Mouse (Mus musculus): ENCODE data around the gene Lpcat3.

The Lpcat3 gene

DNA sequence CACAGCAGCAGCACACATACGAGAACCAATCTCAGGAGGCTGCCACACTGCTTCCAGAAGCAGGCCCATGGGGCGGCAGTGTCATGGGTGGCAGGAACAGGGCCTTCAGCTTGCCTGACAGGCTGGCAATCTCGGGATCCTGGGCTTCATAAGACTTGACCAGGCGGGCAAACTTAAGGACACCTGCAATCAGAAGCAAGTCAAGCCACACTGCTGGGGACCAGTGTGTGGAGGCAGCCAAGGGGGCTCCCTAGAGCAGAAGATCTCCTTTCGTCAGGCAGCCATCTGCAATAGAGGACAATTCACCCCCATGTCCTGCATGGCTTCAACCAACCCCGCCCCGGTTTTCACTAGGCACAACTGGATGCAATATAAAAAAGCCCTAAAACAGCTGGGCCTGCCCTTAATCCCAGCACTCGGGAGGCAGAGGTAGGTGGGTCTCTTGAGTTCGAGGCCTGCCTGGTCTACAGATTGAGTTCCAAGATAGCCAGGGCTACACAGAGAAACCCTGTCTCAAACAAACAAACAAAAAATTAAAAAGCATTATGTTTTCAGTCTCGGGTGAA, 76.5 kb downstream of the Lpcat3 start:
- no peak for DNase-seq (ENCODE audit: low spot score)

DNA sequence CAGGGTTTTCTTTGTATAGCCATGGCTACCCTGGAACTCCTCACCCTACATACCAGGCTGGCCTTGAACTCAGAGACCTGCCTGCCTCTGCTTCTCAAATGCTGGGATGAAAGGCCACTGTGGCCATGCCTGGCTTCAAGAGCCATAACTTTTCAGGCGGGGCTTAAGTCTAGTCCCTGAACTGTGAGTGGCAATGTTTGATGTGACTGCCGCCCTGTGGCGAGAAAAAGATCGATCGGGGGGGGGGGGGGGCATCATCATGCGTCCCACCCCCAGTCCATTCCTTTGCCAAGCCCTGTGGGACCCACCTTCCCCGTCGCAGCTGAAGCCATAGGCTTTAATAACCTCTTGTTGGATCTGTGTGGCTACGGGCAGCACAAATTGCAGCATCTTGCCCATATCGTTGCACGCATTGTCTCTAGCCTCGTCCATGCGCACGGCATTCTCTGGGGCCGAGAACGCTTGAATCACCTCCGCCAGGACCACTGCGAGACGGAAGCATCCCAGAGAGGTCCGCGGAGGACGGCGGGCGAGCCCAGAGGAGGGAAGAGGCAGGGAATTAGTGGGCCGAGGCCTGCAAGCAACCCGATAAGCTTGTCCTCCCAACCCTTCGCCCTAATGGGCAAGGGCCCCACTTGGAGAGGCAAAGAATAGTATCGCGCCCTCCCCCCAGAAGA, 77.5 kb downstream of the Lpcat3 start:
- DNase-seq (ENCODE audit: low spot score): no peak

DNA sequence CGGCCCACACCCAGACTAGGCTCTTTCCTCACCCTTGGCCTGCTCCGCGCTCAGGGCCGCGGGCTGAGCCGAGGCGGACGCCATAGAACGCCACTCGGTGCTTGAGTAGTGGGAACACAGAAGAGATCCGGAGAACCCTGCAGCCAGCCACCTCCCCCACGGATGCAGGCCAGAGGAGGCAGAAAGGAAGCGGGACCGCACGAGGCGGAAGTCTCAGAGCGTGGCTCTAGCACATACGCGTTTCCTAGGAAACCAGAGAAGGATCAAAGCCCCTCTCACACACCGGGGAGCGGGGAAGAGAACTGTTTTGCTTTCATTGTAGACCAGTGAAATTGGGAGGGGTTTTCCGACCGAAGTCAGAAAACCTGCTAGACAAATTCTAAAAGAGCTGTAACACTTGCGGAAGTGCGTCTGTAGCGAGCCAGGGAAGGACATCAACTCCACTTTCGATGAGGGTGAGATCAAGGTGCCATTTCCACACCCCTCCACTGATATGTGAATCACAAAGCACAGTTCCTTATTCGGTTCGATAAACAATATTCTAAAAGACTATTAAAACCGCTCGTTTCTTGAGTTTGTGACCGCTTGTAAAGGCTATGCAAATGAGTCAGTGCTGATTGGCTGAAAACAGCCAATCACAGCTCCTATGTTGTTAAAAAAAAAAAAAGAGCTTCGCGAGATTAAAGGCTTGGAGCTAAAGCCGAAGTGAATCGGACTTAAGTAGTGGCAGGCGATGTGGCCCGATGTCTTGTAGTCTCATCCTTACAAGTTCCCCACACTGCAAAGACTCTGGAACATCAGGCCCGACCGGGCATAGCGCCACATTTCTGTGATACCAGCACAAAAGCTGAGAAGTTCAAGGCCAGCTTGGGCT, 78.3 kb downstream of the Lpcat3 start, which contains the start of gene Grcc10:
TSS of gene Grcc10 (minus strand) at position 487 of the 874 bp plus-strand sequence.
- DNase-seq (ENCODE audit: low spot score): peak; percentile 80

DNA sequence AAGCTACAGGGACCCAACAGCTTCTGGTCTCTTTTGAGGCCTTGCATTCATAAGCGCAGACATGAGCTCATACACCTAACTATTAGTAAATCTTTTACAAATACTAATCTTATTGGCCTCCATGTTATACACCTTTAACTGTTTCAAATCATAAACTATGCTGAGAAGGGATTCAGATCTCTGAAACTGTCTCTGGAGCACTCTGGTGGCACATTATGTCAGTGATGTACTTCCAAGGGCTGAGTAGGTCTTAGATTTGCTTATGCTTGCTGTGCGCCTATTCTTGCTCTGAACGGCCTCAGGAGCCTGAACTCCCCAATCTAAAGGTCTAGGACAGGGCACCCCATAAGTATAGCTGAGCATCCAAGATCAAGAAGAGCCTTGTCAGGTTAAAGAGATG, 79.0 kb downstream of the Lpcat3 start:
- no peak for DNase-seq (ENCODE audit: low spot score)

DNA sequence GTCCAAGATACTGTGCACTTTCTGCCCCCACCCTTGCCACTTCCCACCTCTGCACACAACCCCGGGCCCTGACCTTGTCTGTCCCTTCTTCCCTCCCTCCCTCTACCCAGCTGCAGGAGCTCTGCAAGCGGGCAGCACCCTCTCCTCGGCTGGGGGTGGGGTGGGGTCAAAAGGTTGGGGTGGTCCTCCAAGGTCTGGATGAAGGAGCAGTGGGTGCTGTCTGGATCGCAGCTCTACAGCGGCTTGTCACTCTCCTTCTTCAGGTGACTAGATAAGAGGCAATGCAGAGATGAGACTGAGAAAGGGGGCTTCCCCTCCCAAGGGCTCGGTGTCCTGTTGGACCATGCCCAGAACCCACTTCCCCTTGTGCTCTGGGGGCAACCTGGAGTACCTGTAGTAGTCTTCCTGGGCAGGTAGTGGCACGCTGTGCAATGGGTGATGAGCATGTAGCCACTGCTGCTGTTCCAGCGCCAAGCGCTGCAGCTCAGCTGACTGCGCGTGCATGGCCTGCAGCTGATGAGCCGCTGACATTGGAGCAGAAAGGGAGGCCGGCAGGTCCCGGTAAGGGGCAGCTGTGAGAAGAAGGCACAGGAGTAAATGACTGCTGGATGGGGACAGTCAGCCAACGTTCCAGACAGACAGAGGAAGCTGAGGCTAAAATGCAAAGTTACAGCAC, 80.2 kb downstream of the Lpcat3 start:
- no peak for DNase-seq (ENCODE audit: low spot score)

DNA sequence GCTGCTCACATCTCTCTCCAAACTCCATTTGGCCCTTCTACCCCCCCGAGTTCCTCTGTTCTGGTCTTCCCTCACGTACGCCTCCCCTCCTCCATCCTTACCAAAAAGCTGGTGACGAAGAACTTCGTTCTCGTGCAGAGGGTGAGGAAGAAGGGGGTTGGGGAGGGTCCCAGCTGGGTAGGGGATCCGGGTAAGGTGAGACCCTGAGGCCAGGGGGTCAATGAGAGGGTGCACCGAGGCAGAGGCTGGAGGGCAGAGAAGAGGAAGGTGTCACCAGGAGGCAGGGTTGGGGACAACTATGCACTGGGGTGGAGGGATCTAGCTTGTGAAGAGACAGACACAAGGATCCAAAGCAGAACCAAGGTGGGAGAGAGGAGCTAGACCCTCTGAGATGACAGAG, 80.8 kb downstream of the Lpcat3 start:
- no peak for DNase-seq (ENCODE audit: low spot score)

DNA sequence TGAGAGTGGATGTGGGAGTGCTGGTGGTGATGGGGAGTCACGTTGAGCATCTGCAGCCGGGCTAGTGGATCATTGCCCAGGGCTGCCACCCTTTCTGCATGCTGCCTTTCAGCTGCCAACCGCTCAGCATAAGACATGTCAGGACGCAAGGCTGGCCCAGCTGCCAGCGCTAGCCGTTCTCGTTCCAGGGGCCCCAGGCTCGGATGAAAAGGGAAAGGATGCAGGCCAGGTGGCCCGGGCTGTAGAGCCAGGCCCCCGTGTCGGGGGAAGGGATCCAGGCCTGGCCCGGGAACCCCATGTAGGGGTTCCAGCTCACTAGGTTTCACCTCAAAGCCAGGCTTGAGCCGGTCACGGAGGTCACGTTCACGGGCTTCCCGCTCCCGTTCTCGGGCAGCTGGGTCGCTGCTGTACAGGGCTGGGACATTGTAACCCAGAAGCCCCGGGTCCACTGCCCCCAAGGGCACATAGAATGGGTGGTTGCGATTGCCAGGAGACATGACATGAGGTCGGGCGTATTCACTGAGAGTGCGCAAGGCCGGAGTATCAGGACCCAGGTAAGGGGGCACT, 82.0 kb downstream of the Lpcat3 start:
- no peak for DNase-seq (ENCODE audit: low spot score)

DNA sequence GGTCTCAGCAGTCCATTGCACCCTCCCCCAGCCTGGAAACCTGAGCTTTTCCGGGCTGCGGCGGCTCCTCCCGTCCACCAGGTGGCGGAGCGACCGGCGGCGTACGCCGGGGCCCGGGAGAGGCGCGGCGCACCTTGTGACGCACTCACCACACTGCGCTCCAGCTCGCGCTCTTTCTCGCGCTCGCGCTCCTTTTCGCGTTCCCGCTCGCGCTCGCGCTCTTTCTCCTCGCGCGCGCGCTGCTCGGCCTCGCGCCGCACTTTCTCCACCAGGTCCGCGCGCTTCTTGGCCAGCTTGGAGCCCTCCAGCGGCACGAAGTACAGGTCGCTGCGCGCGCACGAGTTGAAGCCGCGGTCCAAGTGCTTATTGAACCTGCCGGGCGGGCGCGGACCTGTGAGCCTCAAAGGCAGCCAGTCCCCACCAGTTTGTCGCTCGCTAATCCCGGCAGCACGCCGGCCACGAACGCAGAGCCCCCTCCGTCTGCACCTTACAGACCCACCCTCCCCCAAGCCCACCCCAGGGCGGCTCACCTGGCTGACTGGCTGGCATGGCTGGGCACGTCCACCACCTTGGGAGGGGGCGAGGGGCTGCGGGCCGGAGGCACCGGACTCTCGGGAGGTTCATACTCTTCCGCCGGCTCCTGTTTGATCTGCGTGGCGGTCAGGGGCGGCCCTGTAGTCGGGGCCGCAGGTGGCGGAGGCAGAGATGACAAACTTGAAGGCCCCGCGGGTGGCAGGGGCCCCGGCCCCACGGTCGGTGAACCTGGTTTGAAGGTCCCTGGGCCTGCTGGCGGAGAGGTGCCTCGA, 82.9 kb downstream of the Lpcat3 start:
- DNase-seq (ENCODE audit: low spot score): peak; percentile 89

DNA sequence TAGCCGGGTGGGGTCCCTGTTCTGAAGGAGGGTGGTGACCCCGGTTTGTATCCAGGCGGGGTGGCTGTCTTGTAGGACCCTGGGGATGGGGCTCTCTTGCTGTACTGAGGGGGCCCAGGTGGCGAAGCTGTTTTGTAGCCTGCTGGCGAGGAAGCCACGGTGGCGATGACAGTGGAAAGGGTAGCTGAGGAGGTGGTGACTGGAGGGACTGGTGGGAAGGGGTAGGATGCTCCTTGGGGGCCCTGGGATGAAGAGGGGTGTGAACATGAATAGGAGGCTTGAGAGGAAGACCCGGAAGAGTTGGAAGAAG, 83.4 kb downstream of the Lpcat3 start:
- DNase-seq (ENCODE audit: low spot score): no peak

DNA sequence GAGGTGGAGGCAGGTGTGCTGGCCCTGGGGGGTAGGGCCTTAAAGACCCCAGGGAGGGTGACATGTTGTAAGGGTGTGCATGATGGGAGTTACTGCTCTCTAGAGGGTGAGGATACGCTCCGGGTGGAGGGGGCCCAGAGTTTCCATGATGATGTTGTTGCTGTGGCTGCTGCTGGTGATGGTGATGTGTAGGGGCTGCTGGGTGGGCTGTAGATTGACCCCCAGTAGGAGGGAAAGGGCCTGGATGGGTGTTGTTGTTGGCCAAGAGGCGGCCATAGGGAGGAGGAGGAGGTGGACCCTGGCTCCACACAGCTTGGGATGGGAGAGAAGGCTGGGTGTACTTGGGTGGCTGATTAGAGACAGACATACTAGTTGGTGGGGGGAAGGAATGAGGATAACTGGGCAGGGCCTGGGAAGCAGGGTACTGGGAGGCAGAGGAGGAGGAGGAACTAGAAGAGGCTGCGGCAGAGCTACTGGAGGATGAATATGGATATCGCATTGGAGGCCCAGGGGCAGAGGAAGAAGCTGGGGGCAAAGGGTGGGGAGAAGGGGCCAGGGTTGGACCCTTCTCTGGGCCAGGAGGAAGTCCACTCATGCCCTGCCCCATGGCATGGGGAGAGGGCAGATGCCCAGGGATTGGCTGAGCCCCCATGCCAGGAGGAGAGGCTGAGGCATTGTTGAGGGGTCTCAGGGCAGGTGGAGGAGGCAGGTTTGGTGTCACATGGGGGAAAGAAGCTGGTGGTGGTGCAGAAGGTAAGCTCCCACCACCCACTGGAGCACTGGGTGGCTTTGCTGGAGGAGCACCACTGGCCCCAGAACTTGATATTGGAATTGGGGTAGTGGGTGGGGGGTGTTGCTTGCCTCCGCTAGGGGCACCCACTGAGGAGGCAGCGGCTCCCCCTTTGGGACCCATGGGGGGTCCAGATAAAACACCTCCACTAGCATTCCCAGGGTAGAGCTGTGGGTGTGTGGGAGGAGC, 84.1 kb downstream of the Lpcat3 start:
- no peak for DNase-seq (ENCODE audit: low spot score)

DNA sequence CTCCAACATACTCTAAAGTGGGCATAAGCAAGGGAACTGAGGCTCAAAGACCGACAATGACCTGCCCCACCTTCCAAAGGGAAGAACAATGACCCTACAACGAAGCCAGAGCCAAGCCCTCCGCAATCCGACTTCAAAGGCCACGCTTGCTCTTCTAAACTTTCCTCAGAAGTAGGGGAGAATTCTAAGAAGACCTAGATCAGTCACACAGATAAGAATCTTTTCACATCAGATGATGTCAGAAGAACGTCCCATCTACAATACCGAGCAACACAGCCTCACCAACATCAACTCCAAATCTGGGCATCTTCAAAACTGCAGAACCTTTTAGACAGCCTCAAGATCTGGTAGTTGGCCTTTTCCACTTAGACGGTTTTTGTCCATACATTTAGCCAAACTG, 87.6 kb downstream of the Lpcat3 start:
- DNase-seq (ENCODE audit: low spot score): no peak

DNA sequence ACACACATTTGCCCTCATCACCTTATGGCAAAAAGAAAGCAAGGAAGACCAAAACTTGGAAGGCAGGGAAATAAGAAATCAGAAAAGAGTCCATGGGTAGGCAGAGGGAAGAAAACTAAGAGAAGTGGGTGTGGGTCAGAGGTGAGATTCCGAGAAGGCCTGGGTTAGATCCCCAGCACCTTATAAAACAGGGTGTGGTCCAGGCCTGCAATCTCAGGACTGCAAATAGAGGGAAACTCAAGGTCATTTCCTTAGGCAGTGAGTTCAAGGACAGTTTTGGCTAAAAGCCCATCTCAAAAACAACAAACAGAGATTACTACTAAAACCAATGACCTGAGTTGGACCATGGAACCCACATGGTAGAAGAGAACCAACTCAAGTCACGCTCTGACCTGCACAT, 91.0 kb downstream of the Lpcat3 start:
- no peak for DNase-seq (ENCODE audit: low spot score)

Data from spleen, adult 12 weeks (tissue).